Mouse (Mus musculus) urinary bladder, adult 2 months (tissue): ENCODE results near the gene Cd8b1. TPM values are rescaled to one million over a fixed set of nuclear protein-coding genes. Genes with fewer than 3 reads are reported as not detected.
"Not testable (repeated sequence)": the region's sequence is repeated elsewhere in the genome, so short reads cannot be mapped to it uniquely, and the experiment has no call there.

ENCODE experiments used
- DNase-seq: peaks from one replicate; pipeline ENCODE4 v3.0.0; 2022; ENCODE audit warnings: low spot score
- polyA plus RNA-seq: library from polyadenylated mRNA; depleted of rRNA; stranded (reverse); fragments of >200 nt; gene quantifications from 2 replicates; pipeline ENCODE4 v1.2.3, GENCODE M21; 2012; rRNA removed

Cd8b1 gene
- polyA plus RNA-seq: 0.28 and 0.31 TPM in 2 replicates

DNA sequence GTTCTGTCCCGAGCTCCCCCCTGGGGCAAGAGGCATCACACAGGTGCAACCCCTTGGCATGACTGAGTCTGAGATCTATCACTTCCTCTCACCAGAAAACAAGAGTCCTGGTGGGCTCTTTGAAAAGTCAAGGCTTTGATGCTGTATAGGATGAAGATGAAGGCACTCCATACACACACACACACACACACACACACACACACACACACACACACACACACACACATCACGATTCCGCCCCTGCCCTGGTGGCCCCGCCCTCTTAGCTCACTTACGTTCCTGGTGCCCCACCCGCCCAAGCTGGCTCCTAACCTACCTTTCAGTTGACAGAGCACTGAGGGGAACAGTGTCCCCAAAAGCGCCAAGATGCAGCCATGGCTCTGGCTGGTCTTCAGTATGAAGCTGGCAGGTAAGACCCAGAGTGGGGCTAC, at the start of gene Cd8b1:
Gene Cd8b1 (plus strand): TSS at position 298 of the 431 bp plus-strand sequence.
- no peak for DNase-seq

DNA sequence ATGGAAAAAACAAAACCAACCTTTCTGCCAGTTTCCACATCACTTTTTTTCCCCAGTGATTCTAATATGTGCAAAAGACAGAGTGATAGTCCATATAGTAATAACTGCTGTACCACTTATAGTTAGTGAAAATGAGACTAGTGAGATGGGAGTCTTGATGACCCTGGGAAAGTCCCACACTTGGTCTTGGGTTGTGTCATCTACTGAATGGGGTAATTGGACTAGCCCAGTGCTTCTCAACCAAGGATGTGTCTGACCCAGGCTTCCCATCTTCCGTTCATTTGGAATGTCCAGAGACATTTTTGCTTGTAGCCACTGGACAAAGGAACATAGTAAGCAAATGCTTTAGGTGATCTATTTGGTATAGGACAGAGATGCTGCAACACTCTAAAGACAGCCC, 48.9 kb upstream of the Cd8b1 start:
- DNase-seq: no peak

DNA sequence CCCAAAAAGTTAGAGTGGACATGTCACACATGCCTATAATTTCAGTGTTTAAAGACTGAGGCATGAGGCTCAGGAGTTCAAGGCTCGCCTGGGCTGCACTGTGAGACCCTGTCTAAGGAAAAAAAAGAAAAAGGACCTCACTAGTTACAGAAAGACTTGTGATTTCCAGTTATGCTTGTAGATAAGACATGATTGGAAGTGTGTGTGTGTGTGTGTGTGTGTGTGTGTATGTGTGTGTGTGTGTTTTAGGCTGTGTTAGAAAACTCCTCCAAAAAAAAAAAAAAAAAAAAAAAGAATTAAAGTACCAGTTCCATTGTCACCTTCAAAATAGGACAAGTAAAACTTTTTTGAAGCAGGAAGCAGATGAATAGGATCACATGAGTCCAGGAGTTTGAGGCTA, 48.0 kb upstream of the Cd8b1 start:
- no peak for DNase-seq

GRCm38 (mm10) chr6:71279418-71279817, 43.2 kb upstream of the Cd8b1 start:
- DNase-seq: no peak

DNA sequence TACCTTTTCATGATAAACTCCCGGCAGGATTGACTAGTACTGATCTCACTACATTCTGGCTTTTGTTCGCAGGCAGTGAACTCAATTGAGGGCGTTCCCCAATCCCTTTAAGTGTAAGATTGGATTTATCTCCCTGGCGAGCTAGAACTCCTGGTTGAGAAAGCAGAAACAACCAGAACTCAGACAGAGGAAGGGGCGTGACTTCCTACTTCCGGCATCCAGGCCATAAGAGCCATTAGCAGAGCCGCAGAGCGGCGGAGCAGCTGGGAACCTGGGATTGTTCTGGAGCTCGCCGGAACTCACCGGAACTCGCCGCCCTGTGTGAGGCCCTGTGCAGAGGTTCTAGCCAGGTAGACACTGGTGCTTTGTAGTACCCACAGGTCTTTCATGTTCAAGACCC, 29.1 kb upstream of the Cd8b1 start:
- no peak for DNase-seq

GRCm38 (mm10) chr6:71295303-71295702, 27.3 kb upstream of the Cd8b1 start:
- no peak for DNase-seq

- DNase-seq: no peak
Measured at GRCm38 (mm10) chr6:71298051-71298450, 24.5 kb upstream of the Cd8b1 start.

GRCm38 (mm10) chr6:71298751-71299150, 23.8 kb upstream of the Cd8b1 start:
- DNase-seq: no peak

GRCm38 (mm10) chr6:71302097-71302731, 20.4 kb upstream of the Cd8b1 start:
- no peak for DNase-seq

GRCm38 (mm10) chr6:71307486-71307885, 15.1 kb upstream of the Cd8b1 start:
- no peak for DNase-seq

DNA sequence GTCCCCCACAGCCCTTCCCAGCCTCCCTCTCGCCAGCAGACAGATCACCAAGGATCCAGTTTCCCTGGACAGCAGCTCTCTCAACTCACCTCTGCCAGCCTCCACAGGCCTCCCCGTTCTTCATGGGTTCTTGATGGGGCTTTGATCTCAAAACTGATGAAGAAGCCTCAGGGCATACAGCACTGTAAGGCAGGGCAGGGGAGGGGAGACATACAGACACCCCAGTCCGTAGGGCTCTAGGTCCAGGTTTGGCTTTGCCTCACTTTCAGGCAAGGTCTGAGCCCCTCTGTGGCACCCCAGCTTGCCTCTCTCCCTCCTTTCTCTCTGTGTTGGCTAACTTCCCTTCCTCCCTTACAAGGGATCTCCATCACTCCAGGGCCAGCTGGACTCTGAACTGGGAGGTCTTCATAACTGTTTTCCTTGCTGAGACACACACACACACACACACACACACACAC, 733 bp upstream of the Cd8b1 start, which contains the start of gene Smyd1:
Gene Smyd1 (minus strand): TSS at position 408 of the 458 bp plus-strand sequence.
- no peak for DNase-seq

DNA sequence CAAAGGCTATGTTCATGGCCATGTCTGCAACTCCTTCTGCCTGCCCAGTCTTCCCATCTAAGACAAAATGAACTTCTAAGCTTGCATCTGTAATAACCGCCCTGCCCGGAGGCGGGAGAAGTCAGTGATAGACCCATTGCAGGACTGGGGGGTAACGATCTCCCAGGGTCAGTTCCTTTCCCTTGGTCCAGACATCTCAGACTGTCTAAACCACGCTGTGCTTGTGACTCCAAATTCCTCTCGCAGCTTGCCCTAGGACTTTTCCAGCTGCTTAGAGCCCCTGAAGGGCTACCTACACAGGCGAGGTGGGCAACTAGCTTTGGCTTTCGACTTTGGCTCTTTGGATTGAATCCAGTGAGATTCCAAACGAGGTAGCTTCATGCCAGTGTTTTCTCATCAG, 2.2 kb downstream of the Cd8b1 start:
- DNase-seq: no peak

GRCm38 (mm10) chr6:71329881-71330280, 7.3 kb downstream of the Cd8b1 start:
- no peak for DNase-seq

DNA sequence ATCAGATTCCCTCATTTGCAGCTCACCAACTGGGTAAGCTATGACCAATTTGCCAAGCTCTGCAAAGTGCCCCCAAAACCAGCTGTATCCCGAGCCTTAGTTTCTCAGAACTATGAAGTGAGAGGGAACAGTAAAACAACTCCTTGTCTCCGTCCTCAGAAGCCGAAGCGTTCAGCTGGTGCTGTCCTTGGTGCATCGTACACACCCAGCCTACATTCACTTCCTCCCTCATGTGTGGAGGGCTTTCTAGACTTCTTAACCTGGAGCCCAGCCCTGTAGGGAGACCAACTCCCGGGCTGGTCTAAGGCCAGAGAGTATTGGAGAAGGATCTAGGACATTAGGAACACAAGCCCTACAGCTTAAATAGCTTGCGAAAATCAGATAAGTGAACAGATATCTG, 7.9 kb downstream of the Cd8b1 start:
- no peak for DNase-seq

DNA sequence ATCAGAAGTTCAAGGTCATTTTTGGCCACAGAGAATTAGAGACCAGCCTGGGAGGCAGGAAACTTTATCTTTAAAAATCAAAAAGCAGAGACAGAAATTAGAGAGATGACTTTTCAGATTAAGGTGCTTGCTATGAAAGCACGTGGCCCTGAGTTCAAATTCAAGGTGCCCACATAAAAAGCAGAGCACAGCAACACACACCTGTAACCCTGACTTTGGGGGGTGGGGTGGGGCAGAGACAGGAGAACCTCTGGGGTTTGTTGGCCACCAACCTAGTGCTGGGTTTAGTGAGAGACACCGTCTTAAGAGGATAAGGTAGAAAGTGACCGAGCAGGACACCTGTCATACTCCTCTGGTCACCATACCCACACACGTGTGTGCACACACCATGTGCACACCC, 8.9 kb downstream of the Cd8b1 start:
- not testable (repeated sequence) for DNase-seq

- no peak for DNase-seq
Measured at GRCm38 (mm10) chr6:71332236-71332965, 9.8 kb downstream of the Cd8b1 start.

DNA sequence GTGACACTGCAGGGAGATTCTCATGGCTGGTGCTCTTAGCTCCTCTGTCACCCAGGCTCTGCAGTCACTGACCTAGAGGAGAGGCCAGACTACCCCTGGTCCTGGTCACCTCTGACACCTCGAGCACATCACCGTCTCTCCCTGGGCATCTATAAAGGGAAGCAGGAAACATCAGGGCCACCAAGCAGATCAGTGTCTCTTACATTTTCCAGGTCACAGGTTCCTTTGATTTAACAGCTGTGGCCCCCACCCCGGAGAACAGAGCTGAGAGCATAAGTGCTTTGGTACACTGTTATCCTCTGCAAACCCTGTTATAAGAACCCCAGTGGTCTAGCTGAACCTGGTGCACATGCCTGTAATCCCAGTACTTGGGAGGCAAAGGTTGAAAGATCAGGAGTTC, 10.4 kb downstream of the Cd8b1 start:
- DNase-seq: no peak

- DNase-seq: no peak
Measured at GRCm38 (mm10) chr6:71333578-71334273, 11.1 kb downstream of the Cd8b1 start.

DNA sequence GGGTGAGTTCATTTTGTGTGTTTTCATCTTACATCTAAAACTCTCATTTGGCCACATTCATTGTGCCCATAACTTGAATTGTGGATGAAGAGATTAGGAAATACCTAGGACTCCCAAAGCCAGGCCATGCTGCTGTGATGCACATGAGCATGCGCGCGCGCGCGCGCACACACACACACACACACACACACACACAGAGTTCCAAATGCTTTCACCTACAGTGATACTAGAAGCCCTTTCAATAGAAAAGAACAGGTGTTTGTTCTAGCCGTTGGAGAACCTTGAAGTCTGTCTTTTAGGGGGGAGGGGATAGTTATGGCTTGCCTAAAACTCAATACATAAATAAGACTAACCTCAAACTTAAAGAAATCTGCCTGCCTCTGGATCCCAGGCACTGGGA, 15.1 kb downstream of the Cd8b1 start:
- DNase-seq: no peak

DNA sequence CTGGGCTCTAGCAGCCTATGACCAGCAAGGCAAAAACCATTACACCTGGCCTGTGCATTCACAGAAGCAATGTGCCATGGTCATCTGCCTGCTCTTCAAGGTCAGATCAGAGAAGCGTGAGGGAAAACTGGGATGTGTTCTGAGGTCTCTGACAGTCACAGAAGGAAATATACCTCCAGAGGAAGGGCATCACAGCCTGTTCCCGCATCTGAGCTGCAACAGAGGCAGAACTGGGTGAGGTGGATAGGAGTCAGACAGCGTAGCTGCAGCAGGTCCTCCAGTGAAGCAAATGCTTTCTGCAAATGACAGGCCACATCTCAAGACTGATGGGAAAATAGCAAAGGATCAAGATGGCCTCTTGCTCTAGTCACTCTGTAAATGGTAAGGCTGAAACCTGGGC, 16.4 kb downstream of the Cd8b1 start:
- no peak for DNase-seq

GRCm38 (mm10) chr6:71339351-71339750, 16.8 kb downstream of the Cd8b1 start:
- no peak for DNase-seq

GRCm38 (mm10) chr6:71341179-71341578, 18.6 kb downstream of the Cd8b1 start:
- DNase-seq: no peak

DNA sequence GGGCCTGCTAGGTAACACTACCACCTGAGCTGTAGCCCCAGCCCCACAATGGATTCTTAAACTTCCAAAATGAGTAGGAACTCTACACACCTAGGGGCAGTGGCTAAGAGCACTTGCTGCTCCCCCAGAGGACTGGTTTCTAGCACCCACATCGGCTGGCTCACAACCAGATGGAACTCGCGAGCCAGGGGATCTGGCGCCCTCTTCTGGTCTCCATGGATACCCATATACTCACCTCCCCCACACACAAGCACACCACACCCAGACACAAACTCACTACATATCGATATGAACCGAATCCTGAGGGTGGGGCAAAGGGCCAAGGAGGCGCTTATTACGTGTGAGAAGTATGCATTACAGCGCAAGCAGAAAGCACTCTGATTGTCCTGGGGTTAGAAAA, 25.4 kb downstream of the Cd8b1 start:
- no peak for DNase-seq
